Mouse (Mus musculus) ES-E14 (cell line): ENCODE measurements around the gene Supt3. TPM values are rescaled to one million over a fixed set of nuclear protein-coding genes. Genes with fewer than 3 reads are reported as not detected.

Experiments
- DNase-seq: peaks from one replicate; pipeline ENCODE4 v3.0.0-alpha.2; 2013; ENCODE audit warnings: low read depth, low spot score
- H3K27ac ChIP-seq: 2 replicates; pipeline ENCODE4 v1.5.1; 2012; ENCODE audit warnings: low read depth, mild to moderate bottlenecking, low read length, moderate library complexity, mixed read lengths; ENCODE audit not compliant: poor library complexity, insufficient read depth, severe bottlenecking
- H3K36me3 ChIP-seq: 2 replicates; pipeline ENCODE4 v1.6.1; 2012; ENCODE audit warnings: mild to moderate bottlenecking, low read length, moderate library complexity, mixed read lengths; ENCODE audit not compliant: control insufficient read depth, poor library complexity, insufficient read depth, severe bottlenecking
- H3K4me1 ChIP-seq, 2 experiments: fragments of 150-350 bp in 1 of 2; sonication (generic) in 1 of 2; 2 replicates each; pipeline ENCODE4 v1.6.1; 2012; ENCODE audit warnings: low read length in 2 of 2, mild to moderate bottlenecking in 1 of 2, mixed read lengths in 1 of 2; ENCODE audit not compliant: control insufficient read depth in 2 of 2, insufficient read depth in 2 of 2, poor library complexity in 1 of 2
- H3K4me3 ChIP-seq, 2 experiments: fragments of 150-350 bp in 1 of 2; sonication (generic) in 1 of 2; 2 replicates each; pipeline ENCODE4 v1.5.1; 2012; ENCODE audit warnings: low read length in 2 of 2, low read depth in 1 of 2, mild to moderate bottlenecking in 1 of 2, mixed read lengths in 1 of 2; ENCODE audit not compliant: insufficient read depth in 1 of 2, poor library complexity in 1 of 2, severe bottlenecking in 1 of 2
- H3K9ac ChIP-seq: 2 replicates; pipeline ENCODE4 v1.6.1; 2012; ENCODE audit warnings: low read depth, mild to moderate bottlenecking, low read length, mixed read lengths; ENCODE audit not compliant: poor library complexity, insufficient read depth, severe bottlenecking
- H3K9me3 ChIP-seq: fragments of 150-350 bp; sonication (generic); 2 replicates; pipeline ENCODE4 v1.6.1; 2012; ENCODE audit warnings: low read depth, mild to moderate bottlenecking, low read length; ENCODE audit not compliant: control insufficient read depth, insufficient read depth
- CHD2 ChIP-seq: IDR thresholded peaks from 2 replicates; pipeline ENCODE4 v1.6.1; 2014; ENCODE audit warnings: mild to moderate bottlenecking, low read depth, low read length, inconsistent platforms
- HCFC1 ChIP-seq: IDR thresholded peaks from 2 replicates; pipeline ENCODE4 v1.6.1; 2012; ENCODE audit warnings: low read length, inconsistent platforms, borderline replicate concordance; ENCODE audit not compliant: insufficient read depth
- MAFK ChIP-seq: IDR thresholded peaks from 2 replicates; pipeline ENCODE4 v1.6.1; 2014; ENCODE audit warnings: mild to moderate bottlenecking, low read depth, low read length, inconsistent platforms; ENCODE audit not compliant: insufficient read depth
- ZC3H11A ChIP-seq: IDR thresholded peaks from 2 replicates; pipeline ENCODE4 v1.6.1; 2012; ENCODE audit warnings: low read depth, mild to moderate bottlenecking, inconsistent platforms, low read length, borderline replicate concordance
- ZNF384 ChIP-seq: IDR thresholded peaks from 2 replicates; pipeline ENCODE4 v1.6.1; 2012; ENCODE audit warnings: low read depth, low read length, inconsistent platforms
- in situ Hi-C, 2 experiments: fragments of 600-800 bp; cut with MboI; formaldehyde crosslinking; loops; one replicate each; pipeline ENCODE4 v1.15.1; 2025; ENCODE audit warnings: low sequenced_read_pairs in 2 of 2, inconsistent platforms in 1 of 2; ENCODE audit not compliant: unreplicated experiment in 2 of 2
- total RNA-seq: library from RNA; depleted of rRNA; stranded (reverse); fragments of 300-350 nt; gene quantifications from 2 replicates; pipeline ENCODE4 v1.2.3, GENCODE M21; 2012

The Supt3 gene
- total RNA-seq, 1 experiment: 4.9 TPM

DNA sequence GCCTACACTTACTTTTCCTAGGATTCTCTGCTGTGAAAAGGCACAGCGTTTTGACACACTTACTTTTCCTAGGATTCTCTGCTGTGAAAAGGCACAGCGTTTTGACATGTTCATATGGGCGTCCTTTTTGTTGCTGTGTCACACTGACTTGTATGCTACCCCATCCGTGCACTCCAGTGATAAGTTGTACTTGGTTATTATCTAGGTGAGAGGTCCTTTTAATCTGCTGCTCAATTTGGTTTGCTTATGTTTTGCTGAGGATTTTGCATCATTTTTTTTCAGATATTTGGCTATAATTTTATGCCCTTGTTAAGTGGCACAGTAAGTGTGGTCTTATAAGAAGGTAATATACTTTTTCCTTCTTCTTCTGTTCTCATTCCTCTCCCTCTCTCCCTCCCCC lies 51.0 kb downstream of the Supt3 start:
- in situ Hi-C loops: no loop called here
- DNase-seq: no peak
- no peak overlapping the region for H3K4me3 ChIP-seq
- H3K4me1 ChIP-seq: no peaks in the 10 kb centered on the region
- no peak overlapping the region for H3K27ac ChIP-seq
- no peaks in the 10 kb centered on the region for H3K9me3 ChIP-seq
- TF ChIP-seq ZNF384 (no peak), ZC3H11A (no peak), MAFK (no peak), HCFC1 (no peak), CHD2 (no peak)
- no peak overlapping the region for H3K9ac ChIP-seq
- H3K36me3 ChIP-seq: no peaks in the 10 kb centered on the region

DNA sequence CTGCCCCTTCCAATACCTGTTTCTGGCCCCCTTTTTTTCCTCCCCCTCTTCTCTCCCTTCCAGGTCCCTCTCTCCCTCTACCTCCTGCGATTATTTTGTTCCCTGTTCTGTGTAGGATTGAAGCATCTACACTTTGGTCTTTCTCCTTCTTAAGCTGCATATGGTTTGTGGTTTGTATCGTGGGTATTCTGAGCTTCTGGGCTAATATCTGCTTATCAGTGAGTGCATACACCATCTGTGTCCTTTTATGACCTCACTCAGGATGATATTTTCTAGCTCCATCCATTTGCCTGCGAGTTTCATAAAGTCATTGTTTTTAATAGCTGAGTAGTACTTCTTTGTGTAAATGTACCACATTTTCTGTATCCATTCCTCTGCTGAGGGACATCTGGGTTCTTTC lies 52.6 kb downstream of the Supt3 start:
- Histone ChIP-seq H3K9ac (no peak overlapping the region), H3K27ac (no peak overlapping the region), H3K4me1 (no peaks in the 10 kb centered on the region), H3K9me3 (no peaks in the 10 kb centered on the region), H3K36me3 (no peaks in the 10 kb centered on the region), H3K4me3 (no peak overlapping the region)
- TF ChIP-seq ZNF384: no peak
- no peak for TF ChIP-seq HCFC1
- TF ChIP-seq CHD2: no peak
- no peak for TF ChIP-seq MAFK
- TF ChIP-seq ZC3H11A: no peak
- in situ Hi-C loops: no loop called here
- no peak for DNase-seq

DNA sequence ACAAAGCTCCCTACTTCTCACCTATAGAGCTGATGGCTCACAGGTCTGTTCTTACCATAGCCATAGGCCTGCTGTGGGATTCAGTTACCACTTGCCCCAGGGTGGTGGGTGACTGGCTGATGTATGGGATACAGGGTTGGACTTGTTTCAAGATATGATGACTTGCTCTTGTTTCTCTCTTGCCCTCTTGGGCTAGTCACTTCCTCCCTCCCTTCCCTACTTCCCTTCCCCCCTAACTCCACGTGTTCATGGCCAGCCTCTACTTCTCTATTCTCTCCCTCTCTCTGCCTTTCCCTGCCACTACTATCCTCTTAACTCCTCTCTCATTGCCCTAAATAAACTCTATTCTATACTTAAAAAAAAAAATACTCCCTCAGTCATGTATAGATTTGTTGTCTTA lies 54.2 kb downstream of the Supt3 start:
- no peak for DNase-seq
- Histone ChIP-seq H3K4me1 (no peaks in the 10 kb centered on the region), H3K4me3 (no peak overlapping the region), H3K9ac (no peak overlapping the region), H3K27ac (no peak overlapping the region), H3K9me3 (no peaks in the 10 kb centered on the region), H3K36me3 (no peaks in the 10 kb centered on the region)
- TF ChIP-seq CHD2 (no peak), ZC3H11A (no peak), MAFK (no peak), ZNF384 (no peak), HCFC1 (no peak)
- in situ Hi-C loops: no loop called here

DNA sequence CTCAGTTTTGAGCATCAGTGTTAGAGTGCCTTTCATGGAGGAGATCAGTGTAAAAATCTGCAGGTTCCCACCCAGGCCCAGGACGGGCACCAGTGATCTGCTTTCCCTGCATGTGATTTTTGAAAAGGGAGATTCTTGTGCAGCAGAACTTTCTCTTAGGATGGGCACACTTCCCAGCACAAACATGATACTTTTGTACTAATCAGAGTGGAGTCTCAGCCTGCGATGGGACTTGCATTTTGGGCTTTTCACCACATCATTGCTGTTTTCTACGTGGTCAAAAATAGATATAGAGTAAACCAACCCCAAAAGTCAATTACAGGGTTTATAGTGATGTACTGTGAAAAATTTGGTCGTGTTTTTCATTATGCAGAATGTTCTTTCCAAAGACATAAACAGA lies 65.2 kb downstream of the Supt3 start:
- Histone ChIP-seq H3K9me3 (no peaks in the 10 kb centered on the region), H3K27ac (no peak overlapping the region), H3K4me1 (no peaks in the 10 kb centered on the region), H3K4me3 (no peak overlapping the region), H3K9ac (no peak overlapping the region), H3K36me3 (no peaks in the 10 kb centered on the region)
- TF ChIP-seq MAFK (no peak), CHD2 (no peak)
- no peak for DNase-seq
- in situ Hi-C loops: no loop called here

DNA sequence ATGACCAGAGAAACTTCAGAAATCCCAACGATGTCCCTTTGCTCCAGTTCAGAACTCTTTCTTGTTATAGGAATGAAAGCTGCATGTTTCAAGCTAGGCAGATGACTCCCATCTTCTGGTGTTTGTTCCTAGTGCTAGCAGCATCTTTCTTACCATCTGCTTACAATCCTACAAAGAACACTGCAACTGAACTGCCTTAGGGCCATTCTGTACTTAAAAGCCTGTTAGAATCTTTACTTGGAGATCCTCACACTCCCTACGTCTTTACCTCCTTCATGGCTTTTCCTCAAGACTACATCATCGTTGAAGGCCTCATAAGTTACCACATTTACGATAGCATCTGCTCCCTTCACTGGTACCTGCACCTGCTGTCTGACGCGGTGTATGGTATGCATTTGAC lies 86.2 kb downstream of the Supt3 start:
- DNase-seq: no peak
- no peak for TF ChIP-seq ZNF384
- TF ChIP-seq CHD2: no peak
- no peak for TF ChIP-seq MAFK
- Histone ChIP-seq H3K27ac (no peak overlapping the region), H3K9me3 (no peaks in the 10 kb centered on the region), H3K4me3 (no peak overlapping the region), H3K9ac (no peak overlapping the region), H3K36me3 (no peaks in the 10 kb centered on the region), H3K4me1 (no peaks in the 10 kb centered on the region)
- in situ Hi-C loops: no loop called here
